Mouse (Mus musculus) small intestine, adult 2 months (tissue): ENCODE results near the gene Olfr20.

Source experiments
- CTCF ChIP-seq: fragments of 200-500 bp; IDR thresholded peaks from 2 replicates; pipeline ENCODE4 v1.5.1; 2012; ENCODE audit warnings: low read depth, mild to moderate bottlenecking, control low read depth, inconsistent platforms, low read length, moderate library complexity, mixed read lengths; ENCODE audit not compliant: insufficient replicate concordance, insufficient read length; ENCODE audit errors: extremely low read depth
- POLR2A ChIP-seq: fragments of 200-500 bp; IDR thresholded peaks from 2 replicates; pipeline ENCODE4 v1.6.1; 2012; ENCODE audit warnings: low read depth, mild to moderate bottlenecking, control low read depth, inconsistent platforms, low read length, moderate library complexity

DNA sequence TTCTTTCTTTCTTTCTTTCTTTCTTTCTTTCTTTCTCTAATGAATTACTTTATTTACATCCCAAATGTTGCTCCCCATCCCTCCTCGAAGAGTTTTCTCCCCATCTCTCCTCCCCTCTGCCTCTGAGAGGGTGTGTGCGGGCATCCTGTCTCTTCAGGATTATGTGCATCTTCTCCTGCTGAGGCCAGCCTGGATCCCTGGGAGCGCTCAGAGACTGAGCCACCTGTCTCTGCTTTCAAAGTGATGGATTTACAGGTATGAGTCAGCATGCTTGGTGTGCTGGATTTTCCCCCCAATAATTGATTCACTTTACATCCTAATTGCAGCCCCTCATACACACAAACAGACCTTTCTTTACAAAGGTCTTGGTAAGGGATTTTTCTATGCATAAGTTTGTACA lies 34.6 kb upstream of the Olfr20 start:
- TF ChIP-seq CTCF (no peak), POLR2A (no peak)
